Mouse (Mus musculus) cerebellum, adult 2 months (tissue): ENCODE data around the gene Gm10799.

Experiments
- CTCF ChIP-seq: fragments of 200-500 bp; IDR thresholded peaks from 2 replicates; pipeline ENCODE4 v1.5.1; 2011; ENCODE audit warnings: low read depth, mild to moderate bottlenecking, control low read depth, low read length, moderate library complexity, borderline replicate concordance; ENCODE audit not compliant: insufficient read depth
- POLR2A ChIP-seq: fragments of 200-500 bp; IDR thresholded peaks from 2 replicates; pipeline ENCODE4 v1.6.1; 2011; ENCODE audit warnings: low read length, control low read depth, borderline replicate concordance; ENCODE audit not compliant: insufficient read depth

GRCm38 (mm10) chr2:104064152-104064551 lies 4.2 kb downstream of the Gm10799 start:
- TF ChIP-seq CTCF, result no peak
- TF ChIP-seq POLR2A, result no peak
